9 mouse cellular contexts compared by ENCODE assay signal in the genomic region with DNA sequence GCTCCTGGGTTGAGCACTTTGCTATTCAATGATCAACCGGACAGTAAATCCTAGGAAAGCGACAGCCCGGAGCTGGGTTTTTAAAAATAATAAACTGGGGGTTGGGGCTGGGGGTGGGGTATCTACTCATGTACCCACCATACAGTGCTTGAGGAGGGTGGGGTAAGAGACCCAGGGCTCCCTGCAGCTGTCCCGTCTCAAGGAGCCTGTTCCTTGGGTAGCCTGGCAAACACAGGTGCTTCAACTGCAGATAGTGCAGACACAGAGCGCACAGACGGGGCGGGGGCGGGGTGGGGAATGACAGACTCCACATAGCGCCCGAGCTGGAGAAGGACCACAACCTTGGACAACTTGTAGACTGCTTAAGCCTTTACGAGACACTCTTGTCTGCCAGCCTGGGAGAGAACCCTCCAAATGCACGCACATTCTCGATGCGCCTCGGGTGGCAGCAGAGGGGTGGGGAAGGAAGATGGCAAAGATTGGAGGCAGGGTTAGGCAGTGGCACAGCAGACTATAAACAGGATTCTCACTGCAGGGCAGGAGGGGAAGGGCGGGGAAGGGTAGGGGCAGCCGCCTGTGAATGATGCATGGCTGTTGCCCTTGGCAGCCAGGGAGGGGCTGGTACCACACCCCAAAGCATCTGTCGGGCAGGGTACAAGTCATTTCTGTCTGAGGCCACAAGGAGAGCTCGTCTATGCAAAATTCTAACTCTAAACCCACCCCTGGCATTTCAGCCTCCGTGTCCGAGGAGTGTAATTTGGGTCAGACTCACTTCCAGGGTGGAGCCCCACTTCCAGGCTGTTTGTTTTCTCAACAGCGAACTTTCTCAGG. TPM values are rescaled to one million over a fixed set of nuclear protein-coding genes. Genes with fewer than 3 reads are reported as not detected.
DNase-seq lines count a peak whose midpoint lies in the region; ATAC-seq and TF ChIP-seq lines count a peak whose summit lies in the region.
"Had no signal": no experiment of that assay in that cellular context is flagged by ENCODE, and none has a peak within 500 bp of the region (broad histone marks: within the 10 kb centered on the region; RNA-seq: fewer than 3 reads in every experiment).

No protein-coding gene starts in this region.

- no peak overlapping the region for H3K4me2 ChIP-seq in forebrain, embryonic 15.5 days (replicated peaks)
- no peak overlapping the region for H3K4me2 ChIP-seq in hindbrain, embryonic 14.5 days (replicated peaks)

- 0 out of 2 replicates have a peak, but pooled peaks have one; percentile 9 for TF ChIP-seq POLR2A in lung, adult 2 months (IDR thresholded peaks at IDR 0.05; ENCODE audit: borderline replicate concordance, extremely low read depth, low read depth, low read length)
- no peak for TF ChIP-seq POLR2A in small intestine, adult 2 months (IDR thresholded peaks at IDR 0.05; ENCODE audit: low read depth, low read length)

- no peaks in the 10 kb centered on the region for H3K27me3 ChIP-seq in forebrain, embryonic 10.5 days (ENCODE audit: poor library complexity, severe bottlenecking)
- no peaks in the 10 kb centered on the region for H3K27me3 ChIP-seq in forebrain, embryonic 15.5 days
- no peaks in the 10 kb centered on the region for H3K27me3 ChIP-seq in hindbrain, embryonic 14.5 days (ENCODE audit: control insufficient read depth, insufficient read depth, low read length)
- no peaks in the 10 kb centered on the region for H3K27me3 ChIP-seq in small intestine, adult 2 months (ENCODE audit: control insufficient read depth, insufficient read depth, low read length)

- WGBS in forebrain, embryonic 10.5 days = 78% methylated on average over 22 of the region's 22 CpGs
- WGBS in forebrain, embryonic 15.5 days = 73% methylated on average over 22 of the region's 22 CpGs
- WGBS in hindbrain, embryonic 14.5 days = 56% methylated on average over 22 of the region's 22 CpGs
- WGBS in lung, adult 2 months = 26% methylated on average over 22 of the region's 22 CpGs
- 27% methylated on average over 22 of the region's 22 CpGs for WGBS in small intestine, adult 2 months

- H3K27ac ChIP-seq in forebrain, embryonic 10.5 days = 0 out of 2 replicates have a peak overlapping the region, but pooled peaks have one; percentile 8
- H3K27ac ChIP-seq in forebrain, embryonic 15.5 days (replicated peaks) = no peak overlapping the region
- H3K27ac ChIP-seq in hindbrain, embryonic 14.5 days = no peak overlapping the region
- H3K27ac ChIP-seq in small intestine, adult 2 months (ENCODE audit: insufficient read depth, low read depth, low read length) = peak overlapping the region; percentile 28; the same call in 1 of the 2 replicates

- H3K36me3 ChIP-seq in forebrain, embryonic 10.5 days (replicated peaks) = peaks cover 14% of the 10 kb centered on the region
- H3K36me3 ChIP-seq in forebrain, embryonic 15.5 days = no peaks in the 10 kb centered on the region
- H3K36me3 ChIP-seq in hindbrain, embryonic 14.5 days (replicated peaks; ENCODE audit: control insufficient read depth, insufficient read depth) = no peaks in the 10 kb centered on the region
- H3K36me3 ChIP-seq in small intestine, adult 2 months (ENCODE audit: control insufficient read depth, insufficient read depth, low read length) = peaks cover 19% of the 10 kb centered on the region

- no peak overlapping the region for H3K4me3 ChIP-seq in forebrain, embryonic 10.5 days
- no peak overlapping the region for H3K4me3 ChIP-seq in forebrain, embryonic 15.5 days
- no peak overlapping the region for H3K4me3 ChIP-seq in hindbrain, embryonic 14.5 days (replicated peaks; ENCODE audit: low read length)
- H3K4me3 ChIP-seq in lung, adult 2 months (replicated peaks; ENCODE audit: extremely low read depth, low read depth, low read length) = no peak overlapping the region
- no peak overlapping the region for H3K4me3 ChIP-seq in small intestine, adult 2 months (ENCODE audit: low read depth, low read length)
- H3K4me3 ChIP-seq: erythroblast, embryonic 14.5 days had no signal

- DNase-seq in forebrain, embryonic 10.5 days (ENCODE audit: extremely low spot score, low spot score) = no peak
- DNase-seq in CD4-positive, CD25-positive, alpha-beta regulatory T cell, adult 2 months (ENCODE audit: low read depth, low spot score) = peak; percentile 87
- DNase-seq in hindbrain, embryonic 14.5 days (ENCODE audit: low spot score) = no peak
- no peak for DNase-seq in lung, adult 2 months
- no peak for DNase-seq in layer of hippocampus, adult 9-10 months (ENCODE audit: low spot score)

- no peak for TF ChIP-seq CTCF in lung, adult 2 months (IDR thresholded peaks at IDR 0.05; ENCODE audit: insufficient read depth, low read length)
- peak; percentile 19; the same call in 1 of the 2 replicates for TF ChIP-seq CTCF in small intestine, adult 2 months (IDR thresholded peaks at IDR 0.05; ENCODE audit: extremely low read depth, insufficient read length, insufficient replicate concordance, low read depth, low read length)

- no peak for ATAC-seq in forebrain, embryonic 15.5 days (replicated peaks)
- peak; percentile 18; the same call in 1 of the 2 replicates for ATAC-seq in hindbrain, embryonic 14.5 days (ENCODE audit: low FRiP score)
- no peak for ATAC-seq in cerebellum, adult (ENCODE audit: insufficient number of reproducible peaks, low FRiP score, low TSS enrichment)

- H3K9ac ChIP-seq in forebrain, embryonic 15.5 days (replicated peaks) = no peak overlapping the region
- H3K9ac ChIP-seq in hindbrain, embryonic 14.5 days = no peak overlapping the region

- peaks cover 44% of the 10 kb centered on the region for H3K4me1 ChIP-seq in forebrain, embryonic 10.5 days
- H3K4me1 ChIP-seq in forebrain, embryonic 15.5 days = peaks cover 14% of the 10 kb centered on the region
- H3K4me1 ChIP-seq in hindbrain, embryonic 14.5 days (replicated peaks; ENCODE audit: control insufficient read depth, insufficient read depth, low read length) = peaks cover 25% of the 10 kb centered on the region
- H3K4me1 ChIP-seq in lung, adult 2 months (ENCODE audit: control insufficient read depth, insufficient read depth, low read length) = peaks cover 50% of the 10 kb centered on the region
- H3K4me1 ChIP-seq in small intestine, adult 2 months (ENCODE audit: control insufficient read depth, insufficient read depth, insufficient read length, low read length) = peaks cover 35% of the 10 kb centered on the region

- no peaks in the 10 kb centered on the region for H3K9me3 ChIP-seq in forebrain, embryonic 10.5 days
- H3K9me3 ChIP-seq in forebrain, embryonic 15.5 days = no peaks in the 10 kb centered on the region
- H3K9me3 ChIP-seq in hindbrain, embryonic 14.5 days (ENCODE audit: control insufficient read depth, low read length) = no peaks in the 10 kb centered on the region

RNA-seq across cellular contexts. Expression of a gene that starts 55.0 kb away (rescaled TPM):
- 34.9 and 37.6 TPM in 2 replicates for polyA plus RNA-seq in forebrain, embryonic 10.5 days (2016; fragmentation: Nextera tagmentation; extraction: Ambion mirVana)
- 30.3 and 34.7 TPM in 2 replicates for polyA plus RNA-seq in forebrain, embryonic 15.5 days (2015; fragmentation: Nextera tagmentation; extraction: Ambion mirVana)
- polyA plus RNA-seq in hindbrain, embryonic 14.5 days (2014; fragmentation: Nextera tagmentation; extraction: Ambion mirVana) = 53.1 and 54.3 TPM in 2 replicates
- 149 and 280 TPM in 2 replicates for polyA plus RNA-seq in lung, adult 2 months (2012; rRNA removed)
- polyA plus RNA-seq in small intestine, adult 2 months (2012; rRNA removed) = 89.5 and 149 TPM in 2 replicates

RNA-seq across cellular contexts. Expression of a gene that starts 56.3 kb away (rescaled TPM):
- 10.6 and 12.2 TPM in 2 replicates for polyA plus RNA-seq in forebrain, embryonic 10.5 days (2016; fragmentation: Nextera tagmentation; extraction: Ambion mirVana)
- 3.8 and 4.2 TPM in 2 replicates for polyA plus RNA-seq in forebrain, embryonic 15.5 days (2015; fragmentation: Nextera tagmentation; extraction: Ambion mirVana)
- polyA plus RNA-seq in hindbrain, embryonic 14.5 days (2014; fragmentation: Nextera tagmentation; extraction: Ambion mirVana) = 5.8 and 6.5 TPM in 2 replicates
- polyA plus RNA-seq in lung, adult 2 months (2012; rRNA removed) = 66.7 and 97.0 TPM in 2 replicates
- polyA plus RNA-seq in small intestine, adult 2 months (2012; rRNA removed) = 16.5 and 25.8 TPM in 2 replicates

Comparison
In these comparisons a context has a peak if more than half of its experiments do, and no peak if none do; other contexts are left out.
1. H3K27ac ChIP-seq: peak in forebrain, embryonic 10.5 days (single experiment) and small intestine, adult 2 months (single experiment); none in forebrain, embryonic 15.5 days (single experiment) and hindbrain, embryonic 14.5 days (single experiment).